Mouse (Mus musculus) forebrain, postnatal 0 days (tissue): Measurements from ENCODE around the gene Prpsap2. TPM values are rescaled to one million over a fixed set of nuclear protein-coding genes. Genes with fewer than 3 reads are reported as not detected.
"Not testable (repeated sequence)": the region's sequence is repeated elsewhere in the genome, so short reads cannot be mapped to it uniquely, and the experiment has no call there.

Source experiments
- ATAC-seq: fragments of 200-750 bp; cut with Nextera tagmentation; 2 replicates; pipeline ENCODE4 v1.8.0; 2017; ENCODE audit warnings: mild to moderate bottlenecking, moderate library complexity
- DNase-seq: peaks from one replicate; pipeline ENCODE4 v3.0.0-alpha.2; 2015
- H3K27ac ChIP-seq: fragments of 300-500 bp; sonication (generic); 2 replicates; pipeline ENCODE4 v1.5.1; 2014; ENCODE audit warnings: low read depth, mild to moderate bottlenecking, antibody characterized with exemption, low read length, moderate library complexity, mixed read lengths
- H3K27me3 ChIP-seq: fragments of 300-500 bp; sonication (generic); 2 replicates; pipeline ENCODE4 v1.6.1; 2014; ENCODE audit warnings: mild to moderate bottlenecking, low read length, mixed read lengths; ENCODE audit not compliant: insufficient read depth
- H3K36me3 ChIP-seq: fragments of 300-500 bp; sonication (generic); 2 replicates; pipeline ENCODE4 v1.6.1; 2014; ENCODE audit warnings: mild to moderate bottlenecking, moderate library complexity; ENCODE audit not compliant: insufficient read depth
- H3K4me1 ChIP-seq: fragments of 300-500 bp; sonication (generic); 2 replicates; pipeline ENCODE4 v1.6.1; 2014; ENCODE audit warnings: antibody characterized with exemption; ENCODE audit not compliant: insufficient read depth
- H3K4me2 ChIP-seq: fragments of 300-500 bp; sonication (generic); 2 replicates; pipeline ENCODE4 v1.6.1; 2014; ENCODE audit warnings: low read depth, mild to moderate bottlenecking, moderate library complexity
- H3K4me3 ChIP-seq: fragments of 300-500 bp; sonication (generic); 2 replicates; pipeline ENCODE4 v1.5.1; 2014; ENCODE audit warnings: low read depth, low read length, mixed read lengths
- H3K9ac ChIP-seq: fragments of 300-500 bp; sonication (generic); 2 replicates; pipeline ENCODE4 v1.6.1; 2014; ENCODE audit warnings: mild to moderate bottlenecking
- H3K9me3 ChIP-seq: fragments of 300-500 bp; sonication (generic); 2 replicates; pipeline ENCODE4 v1.6.1; 2016; ENCODE audit warnings: low read length
- CTCF ChIP-seq: sonication (generic); IDR thresholded peaks from 2 replicates; pipeline ENCODE4 v1.5.1; 2016; ENCODE audit warnings: antibody characterized with exemption, control low read depth, low read depth
- WGBS: fragments of 180-500 bp; shearing (Covaris S2); extraction: QIAGEN DNeasy Blood & Tissue Kit; methylation state at CpG from one replicate; pipeline ENCODE4 v1.1.7; 2014; 5-methylcytosine and 5-hydroxymethylcytosine counted together
- polyA plus RNA-seq: library from polyadenylated mRNA; unstranded; fragments of >200 nt; fragmentation: Nextera tagmentation; extraction: Ambion mirVana; gene quantifications from 2 replicates; pipeline ENCODE4 v1.2.1, GENCODE M21; 2015
- total RNA-seq: library from RNA; depleted of rRNA; stranded (reverse); fragments of >200 nt; gene quantifications from 2 replicates; pipeline ENCODE4 v1.2.3, GENCODE M21; 2014; rRNA removed

Gene Prpsap2
- total RNA-seq (62.9 and 73.6 TPM in 2 replicates), polyA plus RNA-seq (50.3 and 50.8 TPM in 2 replicates)

DNA sequence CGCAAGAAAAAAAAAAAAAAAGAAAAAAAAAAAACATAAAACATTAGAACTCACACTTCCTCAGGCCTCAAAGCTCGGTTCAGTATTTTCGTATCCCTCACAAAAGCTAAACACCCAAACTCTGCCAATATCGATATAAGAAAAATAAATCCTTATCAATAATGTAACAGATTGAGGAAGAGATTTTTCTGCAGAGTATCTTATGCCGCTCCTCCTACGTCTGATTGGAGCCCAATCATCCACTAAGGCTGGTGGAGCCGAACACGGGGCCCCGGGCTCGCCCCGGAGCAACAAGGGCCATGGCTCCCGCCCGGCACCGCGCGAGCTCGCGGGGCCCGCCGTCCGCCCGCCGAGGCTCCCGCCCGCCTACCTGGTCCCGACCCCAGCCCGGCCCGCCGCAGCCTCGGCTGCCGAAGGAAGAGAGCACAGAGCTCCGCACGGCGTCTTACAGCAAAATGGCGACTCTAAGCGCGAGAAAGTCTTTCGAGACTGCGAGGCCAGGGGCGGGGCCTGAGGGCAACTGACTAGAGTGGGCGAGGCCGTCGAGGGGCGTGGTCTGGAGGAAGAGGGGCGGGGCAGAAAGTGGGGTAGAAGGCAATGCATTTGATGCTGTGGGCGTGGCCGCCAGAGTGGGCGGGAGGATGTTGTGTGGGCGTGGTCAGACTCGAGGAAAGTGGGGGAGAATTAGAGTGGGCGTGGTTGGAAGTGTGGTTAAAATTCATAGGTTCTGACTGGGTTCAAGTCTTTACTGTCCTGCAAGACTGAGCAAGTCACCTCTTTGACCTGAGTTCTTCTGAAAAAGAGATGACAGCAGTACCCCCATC lies at the start of gene Prpsap2:
Prpsap2 (minus strand) TSS at position 505 of the 824 bp plus-strand sequence.
- DNase-seq = peak; percentile 97
- under 1% methylated on average over 50 of the region's 51 CpGs for WGBS

DNA sequence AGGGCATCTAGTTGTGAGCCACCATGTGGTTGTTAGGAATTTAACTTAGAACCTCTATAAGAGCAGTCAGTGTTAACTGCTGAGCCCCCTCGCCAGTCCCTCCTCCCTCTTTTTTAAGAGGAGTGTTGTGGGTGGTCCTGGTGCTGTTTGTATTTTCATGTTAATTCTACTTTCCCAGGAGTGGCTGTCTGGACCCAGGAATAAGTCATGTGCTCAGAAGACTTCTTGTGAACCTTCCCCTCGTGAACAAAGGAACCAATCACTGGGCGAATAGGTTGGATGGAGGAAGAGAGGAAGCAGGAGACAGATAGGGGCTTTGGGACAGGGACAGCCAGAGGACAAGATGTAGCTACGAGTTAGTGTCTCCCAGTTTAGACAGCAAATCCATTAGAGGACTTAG lies 47.9 kb upstream of the Prpsap2 start:
- Histone ChIP-seq H3K36me3 (peaks cover 66% of the 10 kb centered on the region), H3K4me1 (no peaks in the 10 kb centered on the region), H3K27ac (no peak overlapping the region), H3K9me3 (no peaks in the 10 kb centered on the region), H3K9ac (no peak overlapping the region), H3K27me3 (no peaks in the 10 kb centered on the region), H3K4me3 (no peak overlapping the region), H3K4me2 (no peak overlapping the region)
- 26% methylated on average over 4 of the region's 4 CpGs for WGBS
- ATAC-seq = no peak
- TF ChIP-seq CTCF = no peak
- no peak for DNase-seq

More for the DNA sequence above, at the start of gene Prpsap2:
- Histone ChIP-seq H3K4me3 (peak within 1 kb of the TSS; percentile 62), H3K27ac (peak within 1 kb of the TSS; percentile 92), H3K9ac (peak within 1 kb of the TSS; percentile 72), H3K4me1 (no peaks in the 10 kb centered on the region), H3K4me2 (peak within 1 kb of the TSS; percentile 48), H3K36me3 (no peaks in the 10 kb centered on the region), H3K27me3 (no peaks in the 10 kb centered on the region), H3K9me3 (no peaks in the 10 kb centered on the region)
- ATAC-seq = peak; percentile 97
- TF ChIP-seq CTCF = no peak

DNA sequence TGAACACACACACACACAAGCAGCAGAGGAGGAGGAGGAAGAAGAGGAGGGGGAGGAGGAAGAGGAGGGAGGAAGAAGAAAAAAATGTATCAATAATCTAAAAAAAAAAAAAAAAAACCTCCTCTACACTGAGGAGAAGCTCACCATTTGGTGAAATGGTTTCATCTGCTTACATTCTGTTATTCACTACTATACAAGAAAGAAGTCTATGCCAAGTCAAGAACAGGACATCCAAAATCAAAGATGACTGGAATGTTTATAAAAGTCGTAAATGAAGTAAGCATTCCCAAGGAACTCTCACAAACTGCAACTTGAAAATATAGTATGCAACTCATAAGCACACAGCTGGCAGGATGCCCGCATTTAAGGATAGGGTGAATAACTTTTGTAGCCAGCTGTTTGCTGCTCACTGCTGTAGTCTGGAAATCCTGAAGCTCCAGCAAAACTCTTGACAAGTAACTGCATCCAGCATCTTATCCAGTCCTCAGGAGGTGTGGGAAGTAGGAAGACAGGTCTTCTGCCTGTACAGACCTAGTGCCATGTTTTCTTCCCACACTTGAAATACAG lies 46.7 kb upstream of the Prpsap2 start:
- peak; percentile 6 for DNase-seq
- TF ChIP-seq CTCF = no peak
- 89% methylated on average over 2 of the region's 2 CpGs for WGBS

DNA sequence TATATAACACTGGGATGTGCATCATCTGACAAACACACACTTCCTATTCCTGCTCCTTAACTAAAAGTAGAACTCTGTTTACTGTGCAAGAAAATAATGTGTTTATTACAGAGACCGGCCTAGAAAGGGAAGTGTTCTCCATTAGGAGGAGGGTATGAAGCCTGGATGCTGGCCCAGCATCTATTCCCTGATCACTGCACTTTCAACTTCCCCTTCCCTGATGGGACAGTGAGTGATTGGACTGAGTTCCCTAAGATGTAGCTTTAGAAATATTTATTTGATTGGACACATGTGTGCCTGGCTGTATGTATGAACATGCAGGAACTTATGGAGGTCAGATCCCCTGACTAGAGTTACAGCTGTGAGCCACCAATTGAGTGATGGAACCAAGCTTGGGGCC lies 31.6 kb upstream of the Prpsap2 start:
- WGBS = 91% methylated on average over 1 of the region's 1 CpGs
- Histone ChIP-seq H3K27me3 (no peaks in the 10 kb centered on the region), H3K36me3 (peaks cover 53% of the 10 kb centered on the region)

More for the DNA sequence above, 46.7 kb upstream of the Prpsap2 start:
- no peak overlapping the region for H3K4me3 ChIP-seq
- H3K4me2 ChIP-seq = no peak overlapping the region
- no peak overlapping the region for H3K9ac ChIP-seq
- no peaks in the 10 kb centered on the region for H3K9me3 ChIP-seq
- no peak for ATAC-seq
- no peaks in the 10 kb centered on the region for H3K27me3 ChIP-seq
- no peak overlapping the region for H3K27ac ChIP-seq
- no peaks in the 10 kb centered on the region for H3K4me1 ChIP-seq
- H3K36me3 ChIP-seq = peaks cover 58% of the 10 kb centered on the region

GRCm38 (mm10) chr11:61788550-61788949 lies 26.7 kb upstream of the Prpsap2 start:
- no peak overlapping the region for H3K4me3 ChIP-seq
- H3K27me3 ChIP-seq = no peaks in the 10 kb centered on the region
- no peak overlapping the region for H3K4me2 ChIP-seq
- no peaks in the 10 kb centered on the region for H3K4me1 ChIP-seq
- TF ChIP-seq CTCF = no peak
- DNase-seq = no peak
- no peak for ATAC-seq
- WGBS = 95% methylated on average over 1 of the region's 1 CpGs
- no peak overlapping the region for H3K9ac ChIP-seq
- no peak overlapping the region for H3K27ac ChIP-seq
- H3K9me3 ChIP-seq = no peaks in the 10 kb centered on the region
- H3K36me3 ChIP-seq = peaks cover 57% of the 10 kb centered on the region

More for the DNA sequence above, 31.6 kb upstream of the Prpsap2 start:
- no peak overlapping the region for H3K27ac ChIP-seq
- H3K4me3 ChIP-seq = no peak overlapping the region
- no peaks in the 10 kb centered on the region for H3K9me3 ChIP-seq
- DNase-seq (no peak), ATAC-seq (no peak)
- H3K4me1 ChIP-seq = no peaks in the 10 kb centered on the region
- TF ChIP-seq CTCF = no peak
- H3K9ac ChIP-seq = no peak overlapping the region
- no peak overlapping the region for H3K4me2 ChIP-seq

GRCm38 (mm10) chr11:61782526-61782925 lies 20.6 kb upstream of the Prpsap2 start:
- WGBS = 92% methylated on average over 3 of the region's 3 CpGs
- H3K9me3 ChIP-seq, H3K4me1 ChIP-seq, H3K27me3 ChIP-seq, H3K4me2 ChIP-seq, DNase-seq, H3K9ac ChIP-seq, H3K27ac ChIP-seq, H3K4me3 ChIP-seq, ATAC-seq: not testable (repeated sequence)
- H3K36me3 ChIP-seq = peaks cover 57% of the 10 kb centered on the region

DNA sequence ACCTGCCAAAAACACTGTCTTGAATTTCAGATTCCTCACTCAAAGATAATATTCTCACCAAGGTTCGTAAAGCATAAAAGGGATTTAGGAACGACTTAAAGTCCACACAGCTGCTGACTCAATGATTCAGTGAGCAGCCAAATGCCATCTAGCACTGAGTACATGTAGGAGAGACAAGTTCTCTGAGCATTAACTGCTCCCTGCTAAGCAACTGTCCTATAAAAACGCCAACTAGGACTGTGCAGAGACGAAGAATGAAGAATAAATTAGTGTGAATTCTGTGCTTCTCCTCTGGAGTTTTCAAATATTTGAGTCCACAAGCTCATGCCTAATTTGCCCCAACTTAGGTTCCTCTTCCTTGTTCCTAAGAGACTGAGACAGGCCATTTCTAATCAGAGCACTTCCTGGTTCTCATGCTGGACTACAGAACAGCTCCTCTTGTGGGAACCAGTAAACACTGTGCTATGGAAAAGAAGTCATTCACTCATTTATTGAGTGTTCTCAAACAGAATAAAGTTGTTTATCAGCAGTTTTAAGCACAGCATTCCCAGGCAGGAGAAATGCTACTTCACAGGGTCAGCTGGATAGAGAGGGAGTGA lies 12.8 kb upstream of the Prpsap2 start:
- no peak overlapping the region for H3K27ac ChIP-seq
- no peak overlapping the region for H3K9ac ChIP-seq
- H3K36me3 ChIP-seq = peaks cover 21% of the 10 kb centered on the region
- no peaks in the 10 kb centered on the region for H3K27me3 ChIP-seq
- WGBS = 92% methylated on average over 4 of the region's 4 CpGs
- H3K4me2 ChIP-seq = no peak overlapping the region
- H3K4me1 ChIP-seq = no peaks in the 10 kb centered on the region
- ATAC-seq = no peak
- H3K9me3 ChIP-seq = no peaks in the 10 kb centered on the region
- DNase-seq = no peak
- no peak overlapping the region for H3K4me3 ChIP-seq
- no peak for TF ChIP-seq CTCF
